Mouse (Mus musculus) embryonic facial prominence, embryonic 10.5 days (tissue): ENCODE data around the gene Gucy2g. TPM values are rescaled to one million over a fixed set of nuclear protein-coding genes. Genes with fewer than 3 reads are reported as not detected.

Source experiments
- DNase-seq: peaks from one replicate; pipeline ENCODE4 v3.0.0-alpha.2; 2017; ENCODE audit warnings: low spot score
- H3K27ac ChIP-seq: fragments of 300-500 bp; sonication (generic); replicated peaks from 2 replicates; pipeline ENCODE4 v1.5.1; 2016; ENCODE audit warnings: mild to moderate bottlenecking
- H3K27me3 ChIP-seq: fragments of 300-500 bp; sonication (generic); replicated peaks from 2 replicates; pipeline ENCODE4 v1.6.1; 2016; ENCODE audit warnings: low read depth, mild to moderate bottlenecking; ENCODE audit not compliant: poor library complexity, severe bottlenecking
- H3K36me3 ChIP-seq: fragments of 300-500 bp; sonication (generic); replicated peaks from 2 replicates; pipeline ENCODE4 v1.6.1; 2016; ENCODE audit warnings: mild to moderate bottlenecking, moderate library complexity
- H3K4me1 ChIP-seq: fragments of 300-500 bp; sonication (generic); 2 replicates; pipeline ENCODE4 v1.6.1; 2016
- H3K4me3 ChIP-seq: fragments of 300-500 bp; sonication (generic); 2 replicates; pipeline ENCODE4 v1.5.1; 2016; ENCODE audit warnings: mild to moderate bottlenecking, moderate library complexity
- H3K9me3 ChIP-seq: fragments of 300-500 bp; sonication (generic); 2 replicates; pipeline ENCODE4 v1.6.1; 2016; ENCODE audit warnings: mild to moderate bottlenecking
- WGBS: fragments of 180-500 bp; shearing (Covaris S2); methylation state at CpG from one replicate; pipeline ENCODE4 v1.1.7; 2016; 5-methylcytosine and 5-hydroxymethylcytosine counted together
- polyA plus RNA-seq: library from polyadenylated mRNA; unstranded; fragments of >200 nt; fragmentation: Nextera tagmentation; extraction: Ambion mirVana; gene quantifications from 2 replicates; pipeline ENCODE4 v1.2.1, GENCODE M21; 2016

Gucy2g gene
- polyA plus RNA-seq, 1 experiment from 2014 or later = not detected

GRCm38 (mm10) chr19:55258514-55258913, 17.5 kb upstream of the Gucy2g start:
- WGBS = 93% methylated on average over 5 of the region's 5 CpGs
- Histone ChIP-seq H3K36me3 (no peaks in the 10 kb centered on the region), H3K4me1 (peaks cover 22% of the 10 kb centered on the region), H3K9me3 (no peaks in the 10 kb centered on the region), H3K27ac (no peak overlapping the region), H3K27me3 (no peaks in the 10 kb centered on the region), H3K4me3 (no peak overlapping the region)
- DNase-seq = no peak

GRCm38 (mm10) chr19:55257656-55258375, 16.8 kb upstream of the Gucy2g start:
- WGBS = 89% methylated on average over 5 of the region's 5 CpGs
- no peak for DNase-seq

GRCm38 (mm10) chr19:55256156-55256555, 15.1 kb upstream of the Gucy2g start:
- H3K27ac ChIP-seq = no peak overlapping the region
- no peaks in the 10 kb centered on the region for H3K9me3 ChIP-seq
- H3K4me1 ChIP-seq = peaks cover 31% of the 10 kb centered on the region
- DNase-seq = no peak
- H3K4me3 ChIP-seq = no peak overlapping the region
- H3K36me3 ChIP-seq = no peaks in the 10 kb centered on the region
- WGBS = 90% methylated on average over 9 of the region's 9 CpGs
- no peaks in the 10 kb centered on the region for H3K27me3 ChIP-seq

More at GRCm38 (mm10) chr19:55257656-55258375, 16.8 kb upstream of the Gucy2g start:
- Histone ChIP-seq H3K27ac (no peak overlapping the region), H3K9me3 (no peaks in the 10 kb centered on the region), H3K4me1 (peaks cover 29% of the 10 kb centered on the region), H3K4me3 (no peak overlapping the region), H3K36me3 (no peaks in the 10 kb centered on the region), H3K27me3 (no peaks in the 10 kb centered on the region)

GRCm38 (mm10) chr19:55254513-55255016, 13.5 kb upstream of the Gucy2g start:
- DNase-seq = peak; percentile 75
- peaks cover 27% of the 10 kb centered on the region for H3K4me1 ChIP-seq
- 7% methylated on average over 5 of the region's 5 CpGs for WGBS
- H3K36me3 ChIP-seq = no peaks in the 10 kb centered on the region
- H3K27ac ChIP-seq = peak overlapping the region; percentile 90
- H3K4me3 ChIP-seq = peak overlapping the region; percentile 74
- H3K27me3 ChIP-seq = no peaks in the 10 kb centered on the region
- H3K9me3 ChIP-seq = no peaks in the 10 kb centered on the region

GRCm38 (mm10) chr19:55253570-55254441, 12.8 kb upstream of the Gucy2g start:
- no peaks in the 10 kb centered on the region for H3K9me3 ChIP-seq
- WGBS = under 1% methylated on average over 32 of the region's 32 CpGs

GRCm38 (mm10) chr19:55253239-55253569, 12.2 kb upstream of the Gucy2g start:
- no peak for DNase-seq
- Histone ChIP-seq H3K9me3 (no peaks in the 10 kb centered on the region), H3K4me3 (peak overlapping the region; percentile 74), H3K36me3 (no peaks in the 10 kb centered on the region), H3K27me3 (no peaks in the 10 kb centered on the region), H3K4me1 (peaks cover 27% of the 10 kb centered on the region), H3K27ac (peak overlapping the region; percentile 90)
- 5% methylated on average over 9 of the region's 9 CpGs for WGBS

More at GRCm38 (mm10) chr19:55253570-55254441, 12.8 kb upstream of the Gucy2g start:
- Histone ChIP-seq H3K4me3 (peak overlapping the region; percentile 74), H3K36me3 (no peaks in the 10 kb centered on the region), H3K4me1 (peaks cover 27% of the 10 kb centered on the region), H3K27ac (peak overlapping the region; percentile 90), H3K27me3 (no peaks in the 10 kb centered on the region)
- DNase-seq = peak; percentile 73

GRCm38 (mm10) chr19:55251383-55252124, 10.5 kb upstream of the Gucy2g start, which contains the start of gene Acsl5:
Acsl5 (plus strand) TSS chr19:55251938.
- Histone ChIP-seq H3K9me3 (no peaks in the 10 kb centered on the region), H3K27me3 (no peaks in the 10 kb centered on the region), H3K4me1 (peaks cover 27% of the 10 kb centered on the region), H3K27ac (no peak within 1 kb of the TSS), H3K4me3 (peak within 1 kb of the TSS; percentile 74; the same call in 1 of the 2 replicates), H3K36me3 (no peaks in the 10 kb centered on the region)
- 95% methylated on average over 9 of the region's 9 CpGs for WGBS
- no peak for DNase-seq

GRCm38 (mm10) chr19:55250451-55250850, 9.4 kb upstream of the Gucy2g start:
- peaks cover 27% of the 10 kb centered on the region for H3K4me1 ChIP-seq
- no peak for DNase-seq
- no peak overlapping the region for H3K27ac ChIP-seq
- H3K9me3 ChIP-seq = no peaks in the 10 kb centered on the region
- H3K4me3 ChIP-seq = no peak overlapping the region
- H3K36me3 ChIP-seq = no peaks in the 10 kb centered on the region
- no peaks in the 10 kb centered on the region for H3K27me3 ChIP-seq
- WGBS = 89% methylated on average over 5 of the region's 5 CpGs

GRCm38 (mm10) chr19:55247991-55248520, 7.0 kb upstream of the Gucy2g start:
- DNase-seq = no peak
- Histone ChIP-seq H3K9me3 (no peaks in the 10 kb centered on the region), H3K4me3 (no peak overlapping the region), H3K4me1 (peaks cover 12% of the 10 kb centered on the region), H3K27me3 (no peaks in the 10 kb centered on the region), H3K27ac (no peak overlapping the region), H3K36me3 (no peaks in the 10 kb centered on the region)
- 76% methylated on average over 9 of the region's 9 CpGs for WGBS

GRCm38 (mm10) chr19:55247563-55247962, 6.5 kb upstream of the Gucy2g start:
- no peak overlapping the region for H3K27ac ChIP-seq
- no peaks in the 10 kb centered on the region for H3K36me3 ChIP-seq
- peaks cover 8% of the 10 kb centered on the region for H3K4me1 ChIP-seq
- H3K27me3 ChIP-seq = no peaks in the 10 kb centered on the region
- no peak for DNase-seq
- 87% methylated on average over 5 of the region's 5 CpGs for WGBS
- H3K4me3 ChIP-seq = no peak overlapping the region
- no peaks in the 10 kb centered on the region for H3K9me3 ChIP-seq

GRCm38 (mm10) chr19:55244791-55245231, 3.8 kb upstream of the Gucy2g start:
- DNase-seq = peak; percentile 43
- peaks cover 8% of the 10 kb centered on the region for H3K4me1 ChIP-seq

More at GRCm38 (mm10) chr19:55244791-55245231, 3.8 kb upstream of the Gucy2g start:
- Histone ChIP-seq H3K9me3 (no peaks in the 10 kb centered on the region), H3K27me3 (no peaks in the 10 kb centered on the region), H3K36me3 (no peaks in the 10 kb centered on the region), H3K4me3 (no peak overlapping the region), H3K27ac (peak overlapping the region; percentile 57)
- WGBS = 22% methylated on average over 7 of the region's 7 CpGs
